Mouse (Mus musculus) intestine, embryonic 15.5 days (tissue): ENCODE data around the gene Homez. TPM values are rescaled to one million over a fixed set of nuclear protein-coding genes. Genes with fewer than 3 reads are reported as not detected.

Experiments used
- ATAC-seq: fragments of 200-750 bp; cut with Nextera tagmentation; 2 replicates; pipeline ENCODE4 v1.8.0; 2017; ENCODE audit warnings: moderate TSS enrichment, moderate library complexity
- H3K27ac ChIP-seq: fragments of 300-500 bp; sonication (generic); 2 replicates; pipeline ENCODE4 v1.5.1; 2015; ENCODE audit warnings: mild to moderate bottlenecking, inconsistent platforms
- H3K27me3 ChIP-seq: fragments of 300-500 bp; sonication (generic); replicated peaks from 2 replicates; pipeline ENCODE4 v1.6.1; 2015; ENCODE audit warnings: inconsistent platforms
- H3K36me3 ChIP-seq: fragments of 300-500 bp; sonication (generic); 2 replicates; pipeline ENCODE4 v1.6.1; 2015; ENCODE audit warnings: inconsistent platforms
- H3K4me1 ChIP-seq: fragments of 300-500 bp; sonication (generic); replicated peaks from 2 replicates; pipeline ENCODE4 v1.6.1; 2015; ENCODE audit warnings: inconsistent platforms
- H3K4me2 ChIP-seq: fragments of 300-500 bp; sonication (generic); replicated peaks from 2 replicates; pipeline ENCODE4 v1.6.1; 2015; ENCODE audit warnings: mild to moderate bottlenecking, inconsistent platforms
- H3K4me3 ChIP-seq: fragments of 300-500 bp; sonication (generic); replicated peaks from 2 replicates; pipeline ENCODE4 v1.5.1; 2015; ENCODE audit warnings: inconsistent platforms
- H3K9ac ChIP-seq: fragments of 300-500 bp; sonication (generic); 2 replicates; pipeline ENCODE4 v1.6.1; 2015; ENCODE audit warnings: inconsistent platforms
- H3K9me3 ChIP-seq: fragments of 300-500 bp; sonication (generic); 2 replicates; pipeline ENCODE4 v1.6.1; 2016; ENCODE audit warnings: inconsistent platforms
- WGBS: fragments of 180-500 bp; shearing (Covaris S2); methylation state at CpG from one replicate; pipeline ENCODE4 v1.1.7; 2015; 5-methylcytosine and 5-hydroxymethylcytosine counted together
- polyA plus RNA-seq: library from polyadenylated mRNA; unstranded; fragments of >200 nt; fragmentation: Nextera tagmentation; extraction: Ambion mirVana; gene quantifications from 2 replicates; pipeline ENCODE4 v1.2.1, GENCODE M21; 2015

The Homez gene
- 6.2 and 6.9 TPM in 2 replicates for polyA plus RNA-seq

- H3K9me3 ChIP-seq = no peaks in the 10 kb centered on the region
- ATAC-seq = no peak
- H3K4me3 ChIP-seq = no peak within 1 kb of the TSS
- H3K27me3 ChIP-seq = no peaks in the 10 kb centered on the region
- WGBS = 91% methylated on average over 5 of the region's 5 CpGs
- no peak within 1 kb of the TSS for H3K4me2 ChIP-seq
- no peak within 1 kb of the TSS for H3K27ac ChIP-seq
- peaks cover 9% of the 10 kb centered on the region for H3K4me1 ChIP-seq
- no peaks in the 10 kb centered on the region for H3K36me3 ChIP-seq
- H3K9ac ChIP-seq = no peak within 1 kb of the TSS
Observed at GRCm38 (mm10) chr14:54870861-54871260, at the start of gene Homez. TSS of gene Homez (minus strand) at chr14:54870961.

- H3K9ac ChIP-seq = no peak overlapping the region
- no peak overlapping the region for H3K4me2 ChIP-seq
- H3K27me3 ChIP-seq = no peaks in the 10 kb centered on the region
- H3K4me1 ChIP-seq = peaks cover 10% of the 10 kb centered on the region
- H3K4me3 ChIP-seq = no peak overlapping the region
- 86% methylated on average over 16 of the region's 16 CpGs for WGBS
- peaks cover 13% of the 10 kb centered on the region; the same call in 1 of the 2 replicates for H3K36me3 ChIP-seq
- H3K27ac ChIP-seq = no peak overlapping the region
- no peaks in the 10 kb centered on the region for H3K9me3 ChIP-seq
- no peak for ATAC-seq
Observed at GRCm38 (mm10) chr14:54920076-54920685, 49.4 kb upstream of the Homez start.

- 0 out of 2 replicates have a peak, but pooled peaks cover 2% of the 10 kb centered on the region for H3K27me3 ChIP-seq
- WGBS = 17% methylated on average over 10 of the region's 10 CpGs
- peak overlapping the region; percentile 93 for H3K9ac ChIP-seq
- 0 out of 2 replicates have a peak, but pooled peaks have one; percentile 1 for ATAC-seq
- no peaks in the 10 kb centered on the region for H3K9me3 ChIP-seq
- H3K4me1 ChIP-seq = peaks cover 10% of the 10 kb centered on the region; the same call in 1 of the 2 replicates
- peak overlapping the region; percentile 99 for H3K4me2 ChIP-seq
- peak overlapping the region; percentile 94 for H3K4me3 ChIP-seq
- H3K36me3 ChIP-seq = peaks cover 6% of the 10 kb centered on the region; the same call in 1 of the 2 replicates
- H3K27ac ChIP-seq = peak overlapping the region; percentile 68; the same call in 1 of the 2 replicates
Observed at GRCm38 (mm10) chr14:54913343-54913742, 42.6 kb upstream of the Homez start.

GRCm38 (mm10) chr14:54912886-54913285, 42.1 kb upstream of the Homez start, which contains the start of gene Slc22a17:
TSS of gene Slc22a17 (minus strand) at chr14:54913132.
- peaks cover 6% of the 10 kb centered on the region; the same call in 1 of the 2 replicates for H3K36me3 ChIP-seq
- peak within 1 kb of the TSS; percentile 99 for H3K4me2 ChIP-seq
- H3K4me3 ChIP-seq = peak within 1 kb of the TSS; percentile 94
- WGBS = 0% methylated on average over 28 of the region's 28 CpGs
- no peaks in the 10 kb centered on the region for H3K9me3 ChIP-seq
- H3K9ac ChIP-seq = peak within 1 kb of the TSS; percentile 93
- 0 out of 2 replicates have a peak, but pooled peaks cover 2% of the 10 kb centered on the region for H3K27me3 ChIP-seq
- peak within 1 kb of the TSS; percentile 68; the same call in 1 of the 2 replicates for H3K27ac ChIP-seq
- peaks cover 10% of the 10 kb centered on the region; the same call in 1 of the 2 replicates for H3K4me1 ChIP-seq
- peak; percentile 92 for ATAC-seq

GRCm38 (mm10) chr14:54912109-54912850, 41.5 kb upstream of the Homez start:
- Histone ChIP-seq H3K4me1 (peaks cover 10% of the 10 kb centered on the region; the same call in 1 of the 2 replicates), H3K27ac (peak overlapping the region; percentile 68; the same call in 1 of the 2 replicates), H3K4me3 (peak overlapping the region; percentile 94), H3K27me3 (0 out of 2 replicates have a peak, but pooled peaks cover 2% of the 10 kb centered on the region), H3K4me2 (peak overlapping the region; percentile 99), H3K9me3 (no peaks in the 10 kb centered on the region), H3K36me3 (peaks cover 5% of the 10 kb centered on the region; the same call in 1 of the 2 replicates), H3K9ac (peak overlapping the region; percentile 93)
- 2% methylated on average over 54 of the region's 69 CpGs for WGBS
- peak; percentile 78 for ATAC-seq

DNA sequence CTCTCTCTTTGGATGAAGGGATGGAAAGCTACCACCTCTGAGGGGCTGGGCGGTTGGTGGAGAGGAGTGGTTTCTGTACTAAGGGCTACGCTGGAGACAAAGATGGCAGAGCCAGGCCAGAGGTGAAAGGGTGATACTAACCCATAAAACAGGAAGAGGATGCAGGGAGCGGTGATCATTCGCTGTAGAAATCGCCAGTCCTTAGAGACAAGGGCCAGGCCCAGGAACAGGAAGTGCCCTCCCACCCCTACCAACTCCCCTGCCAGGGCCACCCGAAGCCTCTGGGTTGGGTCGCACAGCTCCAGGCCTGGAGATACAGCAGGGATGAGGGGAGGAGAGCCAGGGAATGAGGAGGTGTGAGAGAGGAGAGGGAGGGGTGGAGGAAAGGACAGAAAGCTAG, 37.9 kb upstream of the Homez start:
- peaks cover 10% of the 10 kb centered on the region; the same call in 1 of the 2 replicates for H3K4me1 ChIP-seq
- 0 out of 2 replicates have a peak, but pooled peaks cover 2% of the 10 kb centered on the region for H3K27me3 ChIP-seq
- H3K27ac ChIP-seq = no peak overlapping the region
- no peaks in the 10 kb centered on the region for H3K36me3 ChIP-seq
- no peak for ATAC-seq
- WGBS = 74% methylated on average over 7 of the region's 7 CpGs
- no peaks in the 10 kb centered on the region for H3K9me3 ChIP-seq
- no peak overlapping the region for H3K9ac ChIP-seq
- H3K4me3 ChIP-seq = no peak overlapping the region
- H3K4me2 ChIP-seq = no peak overlapping the region

GRCm38 (mm10) chr14:54903641-54904040, 32.9 kb upstream of the Homez start:
- Histone ChIP-seq H3K4me1 (no peaks in the 10 kb centered on the region), H3K27me3 (no peaks in the 10 kb centered on the region), H3K4me2 (no peak overlapping the region), H3K4me3 (no peak overlapping the region), H3K9ac (no peak overlapping the region), H3K36me3 (0 out of 2 replicates have a peak, but pooled peaks cover 4% of the 10 kb centered on the region), H3K27ac (no peak overlapping the region), H3K9me3 (no peaks in the 10 kb centered on the region)
- 87% methylated on average over 4 of the region's 4 CpGs for WGBS
- ATAC-seq = no peak

- WGBS = under 1% methylated on average over 3 of the region's 3 CpGs
- H3K9me3 ChIP-seq = no peaks in the 10 kb centered on the region
- H3K4me2 ChIP-seq = no peak overlapping the region
- no peak overlapping the region for H3K4me3 ChIP-seq
- H3K27me3 ChIP-seq = no peaks in the 10 kb centered on the region
- H3K36me3 ChIP-seq = peaks cover 17% of the 10 kb centered on the region
- H3K4me1 ChIP-seq = peaks cover 6% of the 10 kb centered on the region; the same call in 1 of the 2 replicates
- peak; percentile 70 for ATAC-seq
- H3K27ac ChIP-seq = no peak overlapping the region
- H3K9ac ChIP-seq = no peak overlapping the region
Observed at GRCm38 (mm10) chr14:54900383-54900782, 29.6 kb upstream of the Homez start.

- WGBS = 58% methylated on average over 2 of the region's 2 CpGs
- Histone ChIP-seq H3K9ac (no peak overlapping the region), H3K4me1 (peaks cover 6% of the 10 kb centered on the region; the same call in 1 of the 2 replicates), H3K4me3 (no peak overlapping the region), H3K27ac (no peak overlapping the region), H3K4me2 (no peak overlapping the region), H3K9me3 (no peaks in the 10 kb centered on the region), H3K27me3 (no peaks in the 10 kb centered on the region), H3K36me3 (peaks cover 17% of the 10 kb centered on the region)
- ATAC-seq = no peak
Observed at GRCm38 (mm10) chr14:54897445-54897844, 26.7 kb upstream of the Homez start.

- Histone ChIP-seq H3K27me3 (no peaks in the 10 kb centered on the region), H3K4me2 (peak overlapping the region; percentile 61), H3K9ac (peak overlapping the region; percentile 100), H3K36me3 (peaks cover 17% of the 10 kb centered on the region), H3K4me3 (peak overlapping the region; percentile 93), H3K4me1 (peaks cover 9% of the 10 kb centered on the region; the same call in 1 of the 2 replicates), H3K9me3 (no peaks in the 10 kb centered on the region), H3K27ac (peak overlapping the region; percentile 96)
- under 1% methylated on average over 54 of the region's 54 CpGs for WGBS
- ATAC-seq = peak; percentile 74
Observed at GRCm38 (mm10) chr14:54894296-54895151, 23.8 kb upstream of the Homez start.

DNA sequence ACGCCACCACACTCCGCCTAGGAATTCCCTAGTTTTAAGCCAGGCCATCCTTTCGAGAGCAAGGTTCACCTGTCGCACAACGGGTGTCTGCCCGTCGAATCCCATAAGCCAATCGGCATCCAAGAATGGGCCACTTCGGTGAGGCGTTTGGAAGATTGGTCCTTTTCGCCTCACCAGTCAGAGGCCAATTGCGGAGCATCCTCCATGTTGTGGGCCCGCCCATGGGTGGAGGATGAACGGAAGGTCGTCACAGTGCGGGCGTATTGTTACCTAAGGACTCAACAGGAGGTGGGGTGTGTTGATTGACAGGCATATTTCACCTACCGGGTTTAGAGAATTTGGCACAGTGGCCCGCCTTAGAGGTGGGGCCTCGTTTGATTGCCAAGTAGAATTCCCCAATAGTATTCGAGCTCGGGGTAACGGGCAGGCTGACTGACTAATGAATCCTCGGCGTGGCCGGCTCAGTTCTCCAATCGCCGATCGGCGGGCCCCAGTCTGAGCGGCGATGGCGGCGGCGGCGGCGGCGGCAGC, 23.0 kb upstream of the Homez start:
- ATAC-seq = peak; percentile 99
- Histone ChIP-seq H3K4me1 (peaks cover 9% of the 10 kb centered on the region; the same call in 1 of the 2 replicates), H3K36me3 (peaks cover 14% of the 10 kb centered on the region), H3K4me2 (peak overlapping the region; percentile 61), H3K27ac (peak overlapping the region; percentile 96), H3K27me3 (no peaks in the 10 kb centered on the region), H3K4me3 (peak overlapping the region; percentile 93), H3K9ac (peak overlapping the region; percentile 100), H3K9me3 (no peaks in the 10 kb centered on the region)
- WGBS = under 1% methylated on average over 38 of the region's 38 CpGs
